Mouse (Mus musculus): ENCODE results near the gene Enox1.
"Not testable (repeated sequence)": the region's sequence is repeated elsewhere in the genome, so short reads cannot be mapped to it uniquely, and the experiment has no call there.

Gene Enox1

DNA sequence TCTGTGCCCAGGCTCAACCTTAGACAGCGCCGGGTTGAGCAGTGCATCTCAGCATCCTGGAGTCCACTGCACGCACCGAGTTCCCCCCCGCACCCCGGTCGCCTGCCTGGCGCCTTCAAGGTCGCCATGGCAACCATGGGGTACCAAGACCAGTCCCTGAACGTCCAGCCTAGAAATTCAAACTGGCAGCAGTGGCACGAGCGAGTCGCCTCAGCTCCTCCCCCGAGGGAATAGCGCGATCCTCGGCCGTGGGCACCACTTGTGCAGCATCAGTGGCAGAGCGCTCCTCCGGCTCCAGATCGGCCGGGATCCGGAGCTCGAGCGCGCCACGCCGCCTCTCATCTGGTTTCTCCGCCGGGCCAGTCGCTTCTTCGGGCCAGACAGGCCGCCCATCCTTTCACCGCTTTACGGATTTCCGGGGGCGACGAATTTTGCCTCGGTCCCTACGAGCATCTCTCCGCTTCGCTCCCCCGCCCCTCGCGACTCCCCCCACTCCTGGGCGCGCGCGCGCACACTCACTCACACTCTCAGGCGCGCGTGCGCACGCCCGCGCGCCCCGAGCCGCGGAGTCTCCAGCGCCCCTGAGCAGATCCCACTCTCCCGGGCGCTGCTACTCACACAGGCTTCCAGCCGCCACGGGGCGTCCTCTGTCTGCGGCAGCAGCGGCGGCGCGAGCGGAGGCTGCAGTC, at the start of gene Enox1:
Enox1 (plus strand) TSS at position 542 of the 689 bp plus-strand sequence.
- DNase-seq (ENCODE audit: low read depth, low spot score) = peak; percentile 73

GRCm38 (mm10) chr14:77110622-77111021, 45.9 kb upstream of the Enox1 start:
- not testable (repeated sequence) for DNase-seq (ENCODE audit: low read depth, low spot score)

DNA sequence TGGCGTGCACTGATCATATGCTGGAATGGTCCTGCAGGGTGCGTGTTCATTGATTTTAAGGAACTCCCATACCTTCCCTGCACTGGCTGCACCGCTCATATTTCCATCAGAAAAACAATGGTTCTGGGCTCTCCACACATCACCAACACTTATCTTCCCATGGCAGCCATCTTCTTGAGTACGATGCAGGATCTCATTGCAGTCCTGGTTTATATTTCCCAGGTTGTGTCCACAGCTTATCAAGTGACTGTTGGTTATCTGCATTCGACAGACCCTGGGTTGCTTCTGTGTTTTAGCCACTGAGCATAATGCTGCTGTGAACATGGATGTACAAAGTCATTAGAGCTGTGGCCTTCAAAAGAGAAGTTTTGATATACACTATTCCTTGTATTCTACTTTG, 26.0 kb upstream of the Enox1 start:
- DNase-seq (ENCODE audit: low read depth, low spot score) = no peak

GRCm38 (mm10) chr14:77136936-77137335, 19.6 kb upstream of the Enox1 start:
- no peak for DNase-seq (ENCODE audit: low read depth, low spot score)

GRCm38 (mm10) chr14:77141324-77142282, 15.0 kb upstream of the Enox1 start:
- peak; percentile 70 for DNase-seq (ENCODE audit: low read depth, low spot score)

DNA sequence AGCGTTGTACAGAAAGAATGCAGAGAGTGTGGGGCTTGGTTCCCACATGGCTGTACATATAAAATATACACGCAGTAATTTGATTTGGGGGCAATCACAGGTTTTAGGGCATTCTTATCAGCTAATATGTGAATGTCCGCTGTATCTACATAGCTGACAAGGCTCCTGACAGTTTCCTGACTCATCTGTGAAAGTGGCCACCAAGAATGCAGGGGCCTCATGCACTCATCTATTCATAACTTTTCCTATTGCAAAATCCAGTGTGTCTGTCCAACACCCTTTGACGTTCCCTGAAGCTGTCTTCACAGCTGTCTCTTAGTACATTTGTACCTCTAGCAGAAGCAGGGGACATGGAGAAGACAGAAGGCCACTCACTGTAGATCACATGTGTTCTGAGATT, 11.5 kb upstream of the Enox1 start:
- no peak for DNase-seq (ENCODE audit: low read depth, low spot score)

DNA sequence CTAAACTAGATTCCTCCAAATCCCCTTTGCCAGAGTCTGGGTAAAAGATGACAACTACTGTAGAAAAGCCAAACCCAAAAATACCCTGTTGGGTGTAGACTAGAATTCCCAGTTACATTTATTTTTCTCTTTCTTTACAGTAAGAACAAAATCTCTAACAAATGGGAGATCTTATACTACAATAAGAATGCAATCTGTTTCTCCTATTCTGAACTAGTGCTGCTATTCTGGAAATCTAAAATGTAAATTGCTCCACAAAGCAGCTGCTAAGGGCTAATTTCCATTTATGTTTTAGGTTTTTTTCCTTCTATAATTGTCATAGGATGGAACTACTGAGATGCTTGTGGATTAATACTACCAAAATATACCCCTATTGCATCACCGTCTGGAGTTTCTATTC, 8.9 kb upstream of the Enox1 start:
- DNase-seq (ENCODE audit: low read depth, low spot score) = no peak

GRCm38 (mm10) chr14:77150556-77150955, 6.0 kb upstream of the Enox1 start:
- no peak for DNase-seq (ENCODE audit: low read depth, low spot score)

GRCm38 (mm10) chr14:77151431-77151830, 5.1 kb upstream of the Enox1 start:
- DNase-seq (ENCODE audit: low read depth, low spot score) = no peak

DNA sequence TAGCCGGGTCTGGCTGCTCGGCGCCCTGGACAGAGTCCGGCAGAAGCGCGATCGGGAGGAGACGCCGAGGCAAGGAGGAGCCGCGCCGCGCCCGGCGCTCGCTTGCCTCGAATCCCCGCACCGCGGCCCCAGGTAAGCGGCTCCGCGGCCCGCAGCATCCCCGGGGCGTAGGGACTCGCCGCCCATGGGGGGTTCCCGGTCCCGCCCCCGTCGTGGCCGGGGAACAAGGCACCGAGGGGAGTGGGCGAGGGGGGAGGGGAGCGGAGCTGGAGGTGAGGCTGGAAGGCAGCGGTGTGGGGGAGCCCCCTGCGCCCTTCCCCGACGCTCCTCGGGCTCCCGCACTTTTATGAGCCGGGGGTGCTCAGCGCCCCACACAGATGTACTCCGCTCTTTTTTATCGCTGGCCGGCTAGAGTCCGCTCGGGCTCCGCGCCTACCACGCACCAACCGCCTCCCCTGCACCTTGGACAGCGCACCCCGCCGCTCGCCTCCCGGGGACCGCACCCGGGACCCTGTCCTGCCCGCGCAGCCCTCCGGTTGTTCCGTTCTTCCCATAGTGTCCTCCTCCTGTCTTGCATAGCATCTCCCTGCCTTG, 445 bp downstream of the Enox1 start:
- no peak for DNase-seq (ENCODE audit: low read depth, low spot score)

DNA sequence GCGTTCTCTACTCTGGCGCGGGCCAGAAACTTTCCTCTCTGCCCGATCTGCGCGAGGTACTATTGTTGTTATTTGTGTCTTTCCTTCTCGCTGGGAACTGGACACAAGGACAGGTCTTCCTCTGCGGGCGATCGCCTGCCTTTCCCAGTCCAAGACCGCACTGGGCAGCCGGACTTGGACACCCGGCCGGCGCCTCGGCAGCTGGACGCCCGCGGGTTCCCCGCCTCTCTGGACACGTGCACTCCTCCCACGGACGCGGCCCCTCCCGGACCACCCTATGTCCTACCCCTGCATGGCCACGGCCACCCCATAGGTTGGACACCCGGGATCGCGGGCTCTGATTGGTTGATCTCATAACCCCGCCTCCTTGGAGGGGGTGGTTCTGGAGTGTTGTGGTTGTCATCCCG, 945 bp downstream of the Enox1 start:
- DNase-seq (ENCODE audit: low read depth, low spot score) = peak; percentile 48

GRCm38 (mm10) chr14:77159397-77159796, 2.8 kb downstream of the Enox1 start:
- no peak for DNase-seq (ENCODE audit: low read depth, low spot score)

DNA sequence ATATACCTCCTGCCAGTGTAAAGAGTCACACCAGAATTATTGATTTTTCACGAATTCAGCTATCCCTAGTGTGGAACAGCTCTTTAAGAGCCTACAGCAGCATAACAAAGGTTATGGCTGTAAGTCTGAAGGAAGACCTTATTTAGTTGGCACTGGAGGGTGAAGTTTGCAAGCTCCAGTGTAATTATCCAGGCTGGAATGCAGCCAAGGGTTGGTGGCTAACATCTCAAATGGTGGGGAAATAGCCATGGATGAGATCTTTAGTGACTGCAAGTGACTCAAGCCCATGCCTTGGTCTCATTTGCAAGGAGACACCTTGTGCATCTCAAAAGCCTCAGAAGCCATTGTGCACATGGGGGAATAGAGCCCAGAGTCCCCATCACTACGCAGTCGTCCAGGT, 5.9 kb downstream of the Enox1 start:
- DNase-seq (ENCODE audit: low read depth, low spot score) = no peak

- DNase-seq (ENCODE audit: low read depth, low spot score) = no peak
These were observed 7.8 kb downstream of the Enox1 start for GRCm38 (mm10) chr14:77164396-77164795.

- DNase-seq (ENCODE audit: low read depth, low spot score) = no peak
These were observed 11.6 kb downstream of the Enox1 start for GRCm38 (mm10) chr14:77168161-77168560.

- no peak for DNase-seq (ENCODE audit: low read depth, low spot score)
These were observed 17.9 kb downstream of the Enox1 start for GRCm38 (mm10) chr14:77174491-77174890.

- no peak for DNase-seq (ENCODE audit: low read depth, low spot score)
These were observed 18.4 kb downstream of the Enox1 start for GRCm38 (mm10) chr14:77174931-77175330.

DNA sequence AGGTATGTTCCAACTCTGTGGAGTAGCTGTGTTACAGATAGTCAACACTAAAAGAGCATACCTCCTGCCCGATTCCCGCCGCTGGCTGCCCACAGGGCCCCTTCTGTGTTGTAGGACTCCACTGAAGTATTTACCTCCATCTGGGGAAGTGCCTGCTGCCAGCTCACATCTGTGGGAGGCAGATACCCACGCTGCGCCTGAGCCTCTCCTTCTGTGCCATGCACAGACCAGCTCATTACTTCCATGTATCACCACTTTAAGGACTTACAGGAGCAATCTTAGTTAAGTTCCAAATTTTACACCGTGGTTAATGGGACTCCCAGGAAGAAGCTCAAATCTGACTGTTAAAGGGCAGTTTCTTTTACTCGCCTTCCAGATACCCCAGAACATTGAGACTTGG, 23.7 kb downstream of the Enox1 start:
- no peak for DNase-seq (ENCODE audit: low read depth, low spot score)

DNA sequence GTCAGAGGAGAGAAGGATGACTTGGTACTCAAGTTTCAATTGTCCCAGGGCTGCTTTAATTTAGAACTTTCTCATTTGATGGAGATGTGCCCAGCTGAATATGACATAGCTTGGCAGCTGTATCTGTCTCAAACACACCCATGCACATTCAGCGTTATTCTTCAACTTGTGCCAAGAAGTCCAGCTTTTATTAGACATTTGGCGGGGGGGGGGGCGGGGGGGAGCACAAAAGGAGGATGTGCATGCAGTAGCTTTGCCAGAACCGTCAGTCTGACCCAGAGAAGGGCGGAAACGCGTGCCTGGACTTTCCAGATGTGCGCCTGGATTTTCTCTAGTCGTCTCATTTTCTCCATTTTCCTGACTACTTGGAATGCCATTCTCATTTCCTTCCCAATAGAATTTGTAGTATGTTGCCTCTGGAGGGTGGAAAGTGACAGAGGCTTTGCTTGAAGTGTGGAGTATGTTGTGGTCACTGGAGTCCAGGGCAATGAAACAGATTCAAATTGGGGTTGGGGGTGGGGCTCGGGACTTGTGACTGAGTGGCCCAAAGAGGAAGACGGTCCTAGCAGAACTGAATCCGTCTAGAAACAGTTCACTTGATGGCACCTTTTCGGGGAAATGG, 24.3 kb downstream of the Enox1 start:
- no peak for DNase-seq (ENCODE audit: low read depth, low spot score)

DNA sequence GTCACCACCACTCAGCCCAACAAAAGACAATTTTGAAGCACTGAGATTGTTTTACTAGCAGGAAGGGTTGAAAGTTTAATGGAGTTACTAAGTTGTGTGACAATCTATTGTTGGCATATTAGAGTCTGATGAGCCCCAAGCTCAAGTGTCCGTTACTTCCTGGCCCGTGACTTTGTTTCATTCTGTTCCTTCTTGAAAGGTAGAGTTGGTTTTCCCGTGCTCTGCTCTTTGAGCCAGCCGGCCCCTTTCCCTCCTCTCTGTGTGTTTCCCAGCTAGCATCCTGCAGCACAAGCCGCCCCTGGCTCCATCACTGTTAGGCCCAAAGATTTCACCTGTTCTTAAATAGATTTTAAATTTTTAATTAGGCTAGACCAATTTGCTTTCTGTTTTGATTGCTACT, 26.9 kb downstream of the Enox1 start:
- no peak for DNase-seq (ENCODE audit: low read depth, low spot score)

GRCm38 (mm10) chr14:77190158-77190557, 33.6 kb downstream of the Enox1 start:
- no peak for DNase-seq (ENCODE audit: low read depth, low spot score)
